Mouse (Mus musculus) yolk sac, embryonic 10.5 days (tissue): ENCODE results near the gene Hapln2.

ENCODE experiments used
- DNase-seq: peaks from one replicate; pipeline ENCODE4 v3.0.0-alpha.2; 2017; ENCODE audit warnings: low spot score

Gene Hapln2

GRCm38 (mm10) chr3:88027434-88028186 lies at the start of gene Hapln2:
Hapln2 (minus strand) TSS chr3:88027583.
- DNase-seq, result no peak

GRCm38 (mm10) chr3:88074766-88075165 lies 47.4 kb upstream of the Hapln2 start:
- no peak for DNase-seq

GRCm38 (mm10) chr3:88074351-88074750 lies 47.0 kb upstream of the Hapln2 start:
- no peak for DNase-seq

- DNase-seq, result no peak
These were observed 46.2 kb upstream of the Hapln2 start for GRCm38 (mm10) chr3:88073631-88074030.

- peak; percentile 73 for DNase-seq
These were observed 44.4 kb upstream of the Hapln2 start for GRCm38 (mm10) chr3:88071783-88072182.

GRCm38 (mm10) chr3:88068386-88068785 lies 41.0 kb upstream of the Hapln2 start:
- DNase-seq, result no peak

GRCm38 (mm10) chr3:88057902-88058696 lies 30.7 kb upstream of the Hapln2 start, which contains the start of gene Naxe:
Naxe (minus strand) TSS chr3:88058495.
- peak; percentile 93 for DNase-seq

- no peak for DNase-seq
These were observed 29.6 kb upstream of the Hapln2 start for GRCm38 (mm10) chr3:88057030-88057429.

- DNase-seq, result peak; percentile 19
These were observed 22.1 kb upstream of the Hapln2 start for GRCm38 (mm10) chr3:88049532-88049931.

- DNase-seq, result peak; percentile 90
These were observed 15.5 kb upstream of the Hapln2 start, which contains the start of gene Gpatch4 for GRCm38 (mm10) chr3:88042661-88043421. Gpatch4 (plus strand) TSS chr3:88043108.

GRCm38 (mm10) chr3:88035561-88036293 lies 8.3 kb upstream of the Hapln2 start:
- DNase-seq, result no peak

- DNase-seq, result no peak
These were observed 6.1 kb upstream of the Hapln2 start for GRCm38 (mm10) chr3:88033506-88033905.

GRCm38 (mm10) chr3:88030608-88031395 lies 3.4 kb upstream of the Hapln2 start:
- peak; percentile 57 for DNase-seq

- DNase-seq, result no peak
These were observed 560 bp downstream of the Hapln2 start for GRCm38 (mm10) chr3:88026823-88027222.

GRCm38 (mm10) chr3:88023192-88024074 lies 4.0 kb downstream of the Hapln2 start:
- DNase-seq, result no peak

GRCm38 (mm10) chr3:88022322-88023191 lies 4.8 kb downstream of the Hapln2 start:
- DNase-seq, result peak; percentile 96

GRCm38 (mm10) chr3:88010634-88011265 lies 16.6 kb downstream of the Hapln2 start:
- no peak for DNase-seq
